Comparison of ENCODE assay signal across 8 mouse cellular contexts in genomic region chr19:5662310-5662709, GRCm38 (mm10). TPM values are rescaled to one million over a fixed set of nuclear protein-coding genes. Genes with fewer than 3 reads are reported as not detected.
DNase-seq lines count a peak whose midpoint lies in the region; ATAC-seq lines count a peak whose summit lies in the region.

No protein-coding gene starts in this region.

- peaks cover 16% of the 10 kb centered on the region for H3K4me1 ChIP-seq in kidney, embryonic 14.5 days (ENCODE audit: control insufficient read depth, insufficient read depth, low read length)
- H3K4me1 ChIP-seq in forebrain, embryonic 10.5 days = peaks cover 40% of the 10 kb centered on the region
- peaks cover 41% of the 10 kb centered on the region for H3K4me1 ChIP-seq in limb, embryonic 15.5 days

- peak overlapping the region; percentile 49 for H3K4me3 ChIP-seq in kidney, embryonic 14.5 days (ENCODE audit: low read length)
- H3K4me3 ChIP-seq in forebrain, embryonic 10.5 days = peak overlapping the region; percentile 63
- H3K4me3 ChIP-seq in limb, embryonic 15.5 days = peak overlapping the region; percentile 61

- peak overlapping the region; percentile 68 for H3K4me2 ChIP-seq in kidney, embryonic 14.5 days (replicated peaks; ENCODE audit: low read depth, low read length)
- H3K4me2 ChIP-seq in limb, embryonic 15.5 days = peak overlapping the region; percentile 63

- no peaks in the 10 kb centered on the region for H3K27me3 ChIP-seq in kidney, embryonic 14.5 days (ENCODE audit: control insufficient read depth, insufficient read depth, low read length)
- no peaks in the 10 kb centered on the region for H3K27me3 ChIP-seq in forebrain, embryonic 10.5 days (ENCODE audit: poor library complexity, severe bottlenecking)
- no peaks in the 10 kb centered on the region for H3K27me3 ChIP-seq in limb, embryonic 15.5 days

- no peaks in the 10 kb centered on the region for H3K9me3 ChIP-seq in kidney, embryonic 14.5 days (ENCODE audit: control insufficient read depth, low read length)
- no peaks in the 10 kb centered on the region for H3K9me3 ChIP-seq in forebrain, embryonic 10.5 days
- no peaks in the 10 kb centered on the region for H3K9me3 ChIP-seq in limb, embryonic 15.5 days

- ATAC-seq in kidney, embryonic 14.5 days (ENCODE audit: low FRiP score, low TSS enrichment) = no peak
- no peak for ATAC-seq in limb, embryonic 15.5 days (ENCODE audit: insufficient number of reproducible peaks, low FRiP score, low TSS enrichment, low read depth)

- H3K27ac ChIP-seq in kidney, embryonic 14.5 days (ENCODE audit: low read depth, low read length) = peak overlapping the region; percentile 85; the same call in 1 of the 2 replicates
- H3K27ac ChIP-seq in forebrain, embryonic 10.5 days = peak overlapping the region; percentile 86
- peak overlapping the region; percentile 94 for H3K27ac ChIP-seq in limb, embryonic 15.5 days

- DNase-seq in kidney, adult 18-20 months = no peak
- no peak for DNase-seq in forebrain, embryonic 10.5 days (ENCODE audit: extremely low spot score, low spot score)
- peak; percentile 40 for DNase-seq in spleen, adult 12 weeks (ENCODE audit: low spot score)
- DNase-seq in cerebellum, adult 11 months = no peak
- no peak for DNase-seq in gastrocnemius, adult 8-10 months (ENCODE audit: low spot score in 2 of 2)
- no peak for DNase-seq in adipocyte (ENCODE audit: low spot score)

- peak overlapping the region; percentile 60; the same call in 1 of the 2 replicates for H3K9ac ChIP-seq in kidney, embryonic 14.5 days (ENCODE audit: low read depth, low read length)
- H3K9ac ChIP-seq in limb, embryonic 15.5 days = no peak overlapping the region; the same call in 1 of the 2 replicates

- WGBS in kidney, embryonic 14.5 days = 66% methylated on average over 8 of the region's 8 CpGs
- whole genome bisulfite sequencing in forebrain, embryonic 10.5 days = 87% methylated on average over 8 of the region's 8 CpGs
- 59% methylated on average over 8 of the region's 8 CpGs for WGBS in limb, embryonic 15.5 days

- H3K36me3 ChIP-seq in kidney, embryonic 14.5 days (ENCODE audit: control insufficient read depth, insufficient read depth, low read length) = peaks cover 34% of the 10 kb centered on the region
- peaks cover 47% of the 10 kb centered on the region for H3K36me3 ChIP-seq in forebrain, embryonic 10.5 days (replicated peaks)
- peaks cover 52% of the 10 kb centered on the region for H3K36me3 ChIP-seq in limb, embryonic 15.5 days

RNA-seq across cellular contexts. Expression of gene Sipa1, which starts 1.2 kb away (rescaled TPM):
- 17.4 and 26.8 TPM in 2 replicates for polyA plus RNA-seq in kidney, embryonic 14.5 days (2014; fragmentation: Nextera tagmentation; extraction: Ambion mirVana)
- polyA plus RNA-seq in forebrain, embryonic 10.5 days (2016; fragmentation: Nextera tagmentation; extraction: Ambion mirVana) = 20.9 and 21.1 TPM in 2 replicates
- 31.1 and 31.2 TPM in 2 replicates for polyA plus RNA-seq in limb, embryonic 15.5 days (2015; fragmentation: Nextera tagmentation; extraction: Ambion mirVana)
- total RNA-seq in gastrocnemius, adult 8-10 months (2022) = 1 to 10 TPM; 2.1 to 6.9 (median 6.3) TPM

RNA-seq across cellular contexts. Expression of gene Rela, which starts 25.0 kb away (rescaled TPM):
- polyA plus RNA-seq in kidney, embryonic 14.5 days (2014; fragmentation: Nextera tagmentation; extraction: Ambion mirVana) = 42.4 and 49.8 TPM in 2 replicates
- polyA plus RNA-seq in forebrain, embryonic 10.5 days (2016; fragmentation: Nextera tagmentation; extraction: Ambion mirVana) = 30.3 and 31.2 TPM in 2 replicates
- 57.3 and 62.0 TPM in 2 replicates for polyA plus RNA-seq in limb, embryonic 15.5 days (2015; fragmentation: Nextera tagmentation; extraction: Ambion mirVana)
- total RNA-seq in gastrocnemius, adult 8-10 months (2022) = 10 to 100 TPM; 13.8 to 20.5 (median 15.0) TPM

RNA-seq across cellular contexts. Expression of gene Map3k11, which starts 26.2 kb away (rescaled TPM):
- 26.8 and 33.6 TPM in 2 replicates for polyA plus RNA-seq in kidney, embryonic 14.5 days (2014; fragmentation: Nextera tagmentation; extraction: Ambion mirVana)
- polyA plus RNA-seq in forebrain, embryonic 10.5 days (2016; fragmentation: Nextera tagmentation; extraction: Ambion mirVana) = 26.3 and 30.1 TPM in 2 replicates
- 22.7 and 24.9 TPM in 2 replicates for polyA plus RNA-seq in limb, embryonic 15.5 days (2015; fragmentation: Nextera tagmentation; extraction: Ambion mirVana)
- total RNA-seq in gastrocnemius, adult 8-10 months (2022) = 1 to 10 TPM; 7.1 to 8.7 (median 8.1) TPM

RNA-seq across cellular contexts. Expression of gene Pcnx3, which starts 26.4 kb away (rescaled TPM):
- polyA plus RNA-seq in kidney, embryonic 14.5 days (2014; fragmentation: Nextera tagmentation; extraction: Ambion mirVana) = 31.2 and 35.4 TPM in 2 replicates
- polyA plus RNA-seq in forebrain, embryonic 10.5 days (2016; fragmentation: Nextera tagmentation; extraction: Ambion mirVana) = 26.8 and 27.1 TPM in 2 replicates
- 18.5 and 20.9 TPM in 2 replicates for polyA plus RNA-seq in limb, embryonic 15.5 days (2015; fragmentation: Nextera tagmentation; extraction: Ambion mirVana)
- total RNA-seq in gastrocnemius, adult 8-10 months (2022) = 10 to 100 TPM; 11.8 to 15.2 (median 13.7) TPM

RNA-seq across cellular contexts. Expression of gene Kcnk7, which starts 41.9 kb away (rescaled TPM):
- polyA plus RNA-seq in kidney, embryonic 14.5 days (2014; fragmentation: Nextera tagmentation; extraction: Ambion mirVana) = 0.39 and 0.42 TPM in 2 replicates
- polyA plus RNA-seq in forebrain, embryonic 10.5 days (2016; fragmentation: Nextera tagmentation; extraction: Ambion mirVana) = 0.19 TPM in 1 of 2 replicates, not detected in the other
- 3.1 and 4.4 TPM in 2 replicates for polyA plus RNA-seq in limb, embryonic 15.5 days (2015; fragmentation: Nextera tagmentation; extraction: Ambion mirVana)
- not detected for total RNA-seq in gastrocnemius, adult 8-10 months (2022)
